Mouse (Mus musculus): ENCODE data around the gene Cnn3.

GRCm38 (mm10) chr3:121389366-121389765 lies 36.9 kb upstream of the Cnn3 start:
- TF ChIP-seq POLR2A (IDR thresholded peaks at IDR 0.05; ENCODE audit: borderline replicate concordance, extremely low read depth, insufficient read depth, insufficient read length, poor library complexity, severe bottlenecking) (no peak), CTCF (IDR thresholded peaks at IDR 0.05; ENCODE audit: borderline replicate concordance, extremely low read depth, insufficient read depth, insufficient read length) (no peak)
